Mouse (Mus musculus) myocyte (in vitro differentiated cells): ENCODE results near the gene Gm49342. TPM values are rescaled to one million over a fixed set of nuclear protein-coding genes. Genes with fewer than 3 reads are reported as not detected.

ENCODE experiments used
- H3K27me3 ChIP-seq: one replicate; pipeline ENCODE4 v1.6.1; 2011; ENCODE audit not compliant: control insufficient read depth, insufficient read depth, insufficient read length
- H3K36me3 ChIP-seq: one replicate; pipeline ENCODE4 v1.6.1; 2011; ENCODE audit not compliant: control insufficient read depth, insufficient read depth
- H3K4me2 ChIP-seq: one replicate; pipeline ENCODE4 v1.6.1; 2011; ENCODE audit warnings: low read depth, control low read depth
- H3K4me3 ChIP-seq: one replicate; pipeline ENCODE4 v1.5.1; 2011; ENCODE audit warnings: mild to moderate bottlenecking, control low read depth, moderate library complexity
- H3K79me2 ChIP-seq: one replicate; pipeline ENCODE4 v1.6.1; 2011; ENCODE audit not compliant: control insufficient read depth, insufficient read depth
- H3ac ChIP-seq: one replicate; pipeline ENCODE4 v1.6.1; 2011; ENCODE audit not compliant: control insufficient read depth, insufficient read length
- CEBPB ChIP-seq: IDR thresholded peaks from 2 replicates; pipeline ENCODE4 v1.6.1; 2011; ENCODE audit warnings: mild to moderate bottlenecking, moderate library complexity; ENCODE audit not compliant: poor library complexity, insufficient read depth, severe bottlenecking
- E2F4 ChIP-seq: IDR thresholded peaks from one replicate; pipeline ENCODE4 v1.6.1; 2011; ENCODE audit warnings: mild to moderate bottlenecking, control low read depth, moderate library complexity; ENCODE audit not compliant: insufficient read depth
- MAX ChIP-seq: IDR thresholded peaks from one replicate; pipeline ENCODE4 v1.6.1; 2011; ENCODE audit warnings: low read depth, mild to moderate bottlenecking, control low read depth
- MYOD1 ChIP-seq, 3 experiments: IDR thresholded peaks; one replicate each; pipeline ENCODE4 v1.6.1; 2011; ENCODE audit warnings: control low read depth in 2 of 3, low read depth in 2 of 3, mild to moderate bottlenecking in 2 of 3, moderate library complexity in 1 of 3; ENCODE audit not compliant: insufficient read length in 2 of 3, control insufficient read depth in 1 of 3
- MYOG ChIP-seq, 3 experiments: IDR thresholded peaks; one replicate each; pipeline ENCODE4 v1.6.1; 2011; ENCODE audit warnings: control low read depth in 2 of 3, low read depth in 2 of 3, mild to moderate bottlenecking in 2 of 3; ENCODE audit not compliant: insufficient read length in 2 of 3, control insufficient read depth in 1 of 3, insufficient read depth in 1 of 3
- POLR2A ChIP-seq: IDR thresholded peaks from one replicate; pipeline ENCODE4 v1.6.1; 2011; ENCODE audit warnings: low read depth, mild to moderate bottlenecking, control low read depth, moderate library complexity; ENCODE audit not compliant: insufficient read length
- POLR2AphosphoS2 ChIP-seq: IDR thresholded peaks from one replicate; pipeline ENCODE4 v1.6.1; 2011; ENCODE audit warnings: low read depth, control low read depth; ENCODE audit not compliant: insufficient read length
- REST ChIP-seq: IDR thresholded peaks from one replicate; pipeline ENCODE4 v1.6.1; 2011; ENCODE audit warnings: mild to moderate bottlenecking, control low read depth, moderate library complexity; ENCODE audit not compliant: insufficient read depth, insufficient read length
- SRF ChIP-seq: IDR thresholded peaks from one replicate; pipeline ENCODE4 v1.6.1; 2011; ENCODE audit warnings: low read depth; ENCODE audit not compliant: control insufficient read depth, insufficient read length
- TCF12 ChIP-seq: IDR thresholded peaks from one replicate; pipeline ENCODE4 v1.6.1; 2011; ENCODE audit warnings: mild to moderate bottlenecking, control low read depth; ENCODE audit not compliant: poor library complexity, insufficient read depth, severe bottlenecking
- TCF3 ChIP-seq: IDR thresholded peaks from one replicate; pipeline ENCODE4 v1.6.1; 2011; ENCODE audit warnings: low read depth, control low read depth; ENCODE audit not compliant: insufficient read length
- USF1 ChIP-seq: IDR thresholded peaks from one replicate; pipeline ENCODE4 v1.6.1; 2011; ENCODE audit warnings: low read depth, mild to moderate bottlenecking, control low read depth, moderate library complexity
- polyA plus RNA-seq: library from polyadenylated mRNA; unstranded; fragments of >200 nt; fragmentation: generic; extraction: Trizol; gene quantifications from one replicate; pipeline ENCODE4 v1.2.1, GENCODE M21; 2012; ENCODE audit warnings: missing spikeins

Gene Gm49342
- polyA plus RNA-seq, 1 experiment = 11.9 TPM

- TF ChIP-seq E2F4 (no peak), TCF12 (no peak), POLR2AphosphoS2 (no peak), CEBPB (no peak), SRF (no peak), MAX (no peak), POLR2A (no peak), TCF3 (no peak), MYOD1 (IDR thresholded peaks at IDR 0.05; ENCODE audit: control insufficient read depth in 1 of 3, insufficient read length in 2 of 3, low read depth in 2 of 3) (no peak), REST (no peak), USF1 (no peak), MYOG (IDR thresholded peaks at IDR 0.05; ENCODE audit: control insufficient read depth in 1 of 3, insufficient read depth in 1 of 3, insufficient read length in 2 of 3, low read depth in 2 of 3) (no peak)
- peaks cover 47% of the 10 kb centered on the region for H3K79me2 ChIP-seq
- H3K4me3 ChIP-seq = peak overlapping the region; percentile 43
- peaks cover 24% of the 10 kb centered on the region for H3K36me3 ChIP-seq
- H3ac ChIP-seq = peak overlapping the region; percentile 56
- peak overlapping the region; percentile 94 for H3K4me2 ChIP-seq
- no peaks in the 10 kb centered on the region for H3K27me3 ChIP-seq
Observed at GRCm38 (mm10) chr14:50929951-50930350, 14.4 kb upstream of the Gm49342 start.

- Histone ChIP-seq H3ac (peak overlapping the region; percentile 56), H3K36me3 (peaks cover 24% of the 10 kb centered on the region), H3K4me3 (peak overlapping the region; percentile 43), H3K4me2 (peak overlapping the region; percentile 94), H3K79me2 (peaks cover 43% of the 10 kb centered on the region), H3K27me3 (no peaks in the 10 kb centered on the region)
- peak in 1 of 3 experiments; percentile 48 for TF ChIP-seq MYOG (IDR thresholded peaks at IDR 0.05; ENCODE audit: control insufficient read depth in 1 of 3, insufficient read depth in 1 of 3, insufficient read length in 2 of 3, low read depth in 2 of 3)
- TF ChIP-seq USF1 = no peak
- peak in 1 of 3 experiments; percentile 62 for TF ChIP-seq MYOD1 (IDR thresholded peaks at IDR 0.05; ENCODE audit: control insufficient read depth in 1 of 3, insufficient read length in 2 of 3, low read depth in 2 of 3)
Observed at GRCm38 (mm10) chr14:50930377-50930753, 14.0 kb upstream of the Gm49342 start.

- TF ChIP-seq MYOD1 (IDR thresholded peaks at IDR 0.05; ENCODE audit: control insufficient read depth in 1 of 3, insufficient read length in 2 of 3, low read depth in 2 of 3) = peak in 2 of 3 experiments; percentile 21 to 45
- peak; percentile 33 for TF ChIP-seq E2F4
- TF ChIP-seq CEBPB = no peak
- peak; percentile 70 for TF ChIP-seq SRF
- TF ChIP-seq USF1 = peak; percentile 98
- peak; percentile 83 for TF ChIP-seq POLR2A
- TF ChIP-seq POLR2AphosphoS2 = peak; percentile 67
- TF ChIP-seq MAX = no peak
- TF ChIP-seq MYOG (IDR thresholded peaks at IDR 0.05; ENCODE audit: control insufficient read depth in 1 of 3, insufficient read depth in 1 of 3, insufficient read length in 2 of 3, low read depth in 2 of 3) = peak in 2 of 3 experiments; percentile 41 to 46
- Histone ChIP-seq H3K4me2 (peak within 1 kb of the TSS; percentile 94), H3K27me3 (no peaks in the 10 kb centered on the region), H3K36me3 (peaks cover 24% of the 10 kb centered on the region), H3K79me2 (peaks cover 38% of the 10 kb centered on the region), H3ac (peak within 1 kb of the TSS; percentile 56), H3K4me3 (peak within 1 kb of the TSS; percentile 43)
Observed at GRCm38 (mm10) chr14:50930754-50931492, 13.4 kb upstream of the Gm49342 start, which contains the start of the genes Pip4p1 and Pnp. Gene Pip4p1, minus strand, starts transcription at chr14:50930856. Gene Pnp, plus strand, starts transcription at chr14:50931082.

- Histone ChIP-seq H3ac (peak overlapping the region; percentile 56), H3K36me3 (peaks cover 24% of the 10 kb centered on the region), H3K4me3 (peak overlapping the region; percentile 43), H3K79me2 (peaks cover 31% of the 10 kb centered on the region), H3K27me3 (no peaks in the 10 kb centered on the region), H3K4me2 (peak overlapping the region; percentile 74)
- TF ChIP-seq MAX (no peak), TCF12 (no peak), USF1 (no peak), TCF3 (no peak), POLR2A (no peak), E2F4 (no peak), REST (no peak), POLR2AphosphoS2 (no peak), SRF (no peak), MYOD1 (IDR thresholded peaks at IDR 0.05; ENCODE audit: control insufficient read depth in 1 of 3, insufficient read length in 2 of 3, low read depth in 2 of 3) (no peak), CEBPB (no peak), MYOG (IDR thresholded peaks at IDR 0.05; ENCODE audit: control insufficient read depth in 1 of 3, insufficient read depth in 1 of 3, insufficient read length in 2 of 3, low read depth in 2 of 3) (no peak)
Observed at GRCm38 (mm10) chr14:50931493-50932020, 12.8 kb upstream of the Gm49342 start.

- no peak overlapping the region for H3ac ChIP-seq
- H3K36me3 ChIP-seq = no peaks in the 10 kb centered on the region
- H3K4me3 ChIP-seq = no peak overlapping the region
- no peaks in the 10 kb centered on the region for H3K27me3 ChIP-seq
- no peak overlapping the region for H3K4me2 ChIP-seq
- no peaks in the 10 kb centered on the region for H3K79me2 ChIP-seq
- no peak for TF ChIP-seq SRF
- no peak for TF ChIP-seq E2F4
- no peak for TF ChIP-seq CEBPB
- TF ChIP-seq MAX = no peak
- no peak for TF ChIP-seq TCF12
- no peak for TF ChIP-seq MYOG (IDR thresholded peaks at IDR 0.05; ENCODE audit: control insufficient read depth in 1 of 3, insufficient read depth in 1 of 3, insufficient read length in 2 of 3, low read depth in 2 of 3)
- no peak for TF ChIP-seq USF1
- TF ChIP-seq REST = no peak
- TF ChIP-seq TCF3 = no peak
- no peak for TF ChIP-seq MYOD1 (IDR thresholded peaks at IDR 0.05; ENCODE audit: control insufficient read depth in 1 of 3, insufficient read length in 2 of 3, low read depth in 2 of 3)
- no peak for TF ChIP-seq POLR2AphosphoS2
- no peak for TF ChIP-seq POLR2A
Observed at GRCm38 (mm10) chr14:50936649-50937048, 7.7 kb upstream of the Gm49342 start.
